ENCODE assay signal across 10 mouse cellular contexts in the genomic region with DNA sequence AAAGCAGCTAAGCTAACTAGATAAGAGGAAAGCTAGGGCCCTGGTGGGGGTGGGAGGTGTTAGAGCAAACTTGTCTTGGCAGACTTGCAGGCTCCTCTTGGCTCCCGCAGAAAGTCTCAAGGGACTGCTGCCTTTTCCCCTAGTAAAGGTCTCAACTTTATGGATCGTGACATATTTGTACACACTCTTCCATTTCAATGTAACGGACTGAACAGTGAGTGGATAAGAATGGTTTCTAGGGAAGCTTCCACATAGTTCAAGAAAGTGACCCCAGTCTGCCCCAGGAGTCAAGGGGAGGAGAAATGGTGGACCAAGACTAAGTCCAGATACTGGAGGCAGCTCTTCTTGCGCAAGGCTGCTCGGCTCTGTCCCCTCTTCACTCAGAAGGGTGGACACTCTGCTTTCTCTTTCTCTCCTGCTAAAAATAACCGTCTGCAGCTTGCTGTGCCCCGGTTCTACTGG. TPM values are rescaled to one million over a fixed set of nuclear protein-coding genes. Genes with fewer than 3 reads are reported as not detected.
DNase-seq lines count a peak whose midpoint lies in the region; ATAC-seq lines count a peak whose summit lies in the region.
"Had no signal": no experiment of that assay in that cellular context is flagged by ENCODE, and none has a peak within 500 bp of the region (broad histone marks: within the 10 kb centered on the region; RNA-seq: fewer than 3 reads in every experiment).

No protein-coding gene starts in this region.

- H3K9me3 ChIP-seq in heart, embryonic 16.5 days (replicated peaks; ENCODE audit: control insufficient read depth, low read length): no peaks in the 10 kb centered on the region
- no peaks in the 10 kb centered on the region; the same call in 1 of the 2 replicates for H3K9me3 ChIP-seq in lung, embryonic 16.5 days (ENCODE audit: control insufficient read depth, low read length)
- H3K9me3 ChIP-seq: hindbrain, embryonic 15.5 days had no signal

- peak overlapping the region; percentile 40 for H3K4me2 ChIP-seq in heart, embryonic 16.5 days (ENCODE audit: low read depth, low read length)
- peak overlapping the region; percentile 33 for H3K4me2 ChIP-seq in lung, embryonic 16.5 days (ENCODE audit: low read depth, low read length)
- H3K4me2 ChIP-seq: hindbrain, embryonic 15.5 days had no signal

- 21% methylated on average over 7 of the region's 7 CpGs for WGBS in heart, embryonic 16.5 days
- 32% methylated on average over 7 of the region's 7 CpGs for WGBS in lung, embryonic 16.5 days

- H3K36me3 ChIP-seq in heart, embryonic 16.5 days (ENCODE audit: control insufficient read depth, insufficient read depth): no peaks in the 10 kb centered on the region
- no peaks in the 10 kb centered on the region for H3K36me3 ChIP-seq in lung, embryonic 16.5 days (ENCODE audit: control insufficient read depth, insufficient read depth, low read length)
- H3K36me3 ChIP-seq: hindbrain, embryonic 15.5 days had no signal

- H3K4me3 ChIP-seq in heart, embryonic 16.5 days (ENCODE audit: low read length): no peak overlapping the region
- no peak overlapping the region; the same call in 1 of the 2 replicates for H3K4me3 ChIP-seq in lung, embryonic 16.5 days (ENCODE audit: low read length)
- H3K4me3 ChIP-seq: hindbrain, embryonic 15.5 days had no signal

- H3K9ac ChIP-seq in heart, embryonic 16.5 days (ENCODE audit: low read length): 0 out of 2 replicates have a peak overlapping the region, but pooled peaks have one; percentile 15
- no peak overlapping the region for H3K9ac ChIP-seq in lung, embryonic 16.5 days (ENCODE audit: low read length)
- H3K9ac ChIP-seq: hindbrain, embryonic 15.5 days had no signal

- peak; percentile 67 for DNase-seq in adrenal gland, postnatal 10 days
- DNase-seq in adrenal gland, adult 8-10 months: no peak
- DNase-seq in adipocyte (ENCODE audit: low spot score) (peak; percentile 90), MN1 (ENCODE audit: low spot score) (no peak)
- no peak for DNase-seq in left cerebral cortex, adult 8-10 months (ENCODE audit: low spot score in 2 of 2)
- DNase-seq in thymus, adult 18-20 months: no peak

- H3K27me3 ChIP-seq in heart, embryonic 16.5 days (ENCODE audit: control insufficient read depth, insufficient read depth, low read length): no peaks in the 10 kb centered on the region
- H3K27me3 ChIP-seq in lung, embryonic 16.5 days (ENCODE audit: control insufficient read depth, insufficient read depth, low read depth, low read length): no peaks in the 10 kb centered on the region

- peaks cover 16% of the 10 kb centered on the region for H3K4me1 ChIP-seq in heart, embryonic 16.5 days (ENCODE audit: control insufficient read depth, insufficient read depth, low read length)
- H3K4me1 ChIP-seq in lung, embryonic 16.5 days (replicated peaks; ENCODE audit: control insufficient read depth, insufficient read depth, low read length): peaks cover 14% of the 10 kb centered on the region
- H3K4me1 ChIP-seq: hindbrain, embryonic 15.5 days had no signal

- peak overlapping the region; percentile 39 for H3K27ac ChIP-seq in heart, embryonic 16.5 days (ENCODE audit: low read length)
- peak overlapping the region; percentile 81 for H3K27ac ChIP-seq in lung, embryonic 16.5 days (ENCODE audit: low read length)
- H3K27ac ChIP-seq: hindbrain, embryonic 15.5 days; macrophage had no signal

- ATAC-seq in heart, embryonic 16.5 days (replicated peaks; ENCODE audit: extremely low read depth, insufficient read depth, low FRiP score): 0 out of 2 replicates have a peak, but pooled peaks have one; percentile 56
- ATAC-seq in lung, embryonic 16.5 days (ENCODE audit: low read depth): peak; percentile 89

RNA-seq across cellular contexts. Expression of gene Akap1, which starts 37.0 kb away (rescaled TPM):
- 100 to 1,000 TPM; 136 to 196 TPM for total RNA-seq in adrenal gland, postnatal 10 days (2021)
- total RNA-seq in adrenal gland, adult 8-10 months (2022): 100 to 1,000 TPM; 102 to 124 (median 117) TPM
- polyA plus RNA-seq in heart, embryonic 16.5 days (2015; fragmentation: Nextera tagmentation; extraction: Ambion mirVana): 58.0 and 64.4 TPM in 2 replicates
- polyA plus RNA-seq in lung, embryonic 16.5 days (2015; fragmentation: Nextera tagmentation; extraction: Ambion mirVana): 19.0 and 19.3 TPM in 2 replicates
- 10 to 100 TPM; 41.6 to 46.5 (median 43.0) TPM for total RNA-seq in left cerebral cortex, adult 8-10 months (2022)

RNA-seq across cellular contexts. Expression of gene Scpep1, which starts 53.9 kb away (rescaled TPM):
- total RNA-seq in adrenal gland, postnatal 10 days (2021): 100 to 1,000 TPM; 116 to 118 TPM
- 100 to 1,000 TPM; 128 to 260 (median 184) TPM for total RNA-seq in adrenal gland, adult 8-10 months (2022)
- 43.6 and 50.8 TPM in 2 replicates for polyA plus RNA-seq in heart, embryonic 16.5 days (2015; fragmentation: Nextera tagmentation; extraction: Ambion mirVana)
- 89.8 and 90.8 TPM in 2 replicates for polyA plus RNA-seq in lung, embryonic 16.5 days (2015; fragmentation: Nextera tagmentation; extraction: Ambion mirVana)
- 10 to 100 TPM; 18.7 to 25.9 (median 22.0) TPM for total RNA-seq in left cerebral cortex, adult 8-10 months (2022)

Comparison
In these comparisons a context has a peak if more than half of its experiments do, and no peak if none do; other contexts are left out.
1. DNase-seq: peak in adrenal gland, postnatal 10 days (single experiment) and adipocyte (single experiment); none in adrenal gland, adult 8-10 months (single experiment), left cerebral cortex, adult 8-10 months (0 of 2), MN1 (single experiment) and thymus, adult 18-20 months (0 of 2).
2. RNA of gene Scpep1, which starts 53.9 kb away (total RNA-seq): 128 to 260 TPM in adrenal gland, adult 8-10 months and 116 to 118 TPM in adrenal gland, postnatal 10 days; 18.7 to 25.9 TPM in left cerebral cortex, adult 8-10 months; every median in the first group is over 4 times any median in the second.